Mouse (Mus musculus) myocyte (in vitro differentiated cells): ENCODE data around the gene Plcb4.

Source experiments
- CEBPB ChIP-seq: IDR thresholded peaks from 2 replicates; pipeline ENCODE4 v1.6.1; 2011; ENCODE audit warnings: mild to moderate bottlenecking, moderate library complexity; ENCODE audit not compliant: poor library complexity, insufficient read depth, severe bottlenecking
- E2F4 ChIP-seq: IDR thresholded peaks from one replicate; pipeline ENCODE4 v1.6.1; 2011; ENCODE audit warnings: mild to moderate bottlenecking, control low read depth, moderate library complexity; ENCODE audit not compliant: insufficient read depth
- MYOD1 ChIP-seq, 3 experiments: IDR thresholded peaks; one replicate each; pipeline ENCODE4 v1.6.1; 2011; ENCODE audit warnings: control low read depth in 2 of 3, low read depth in 2 of 3, mild to moderate bottlenecking in 2 of 3, moderate library complexity in 1 of 3; ENCODE audit not compliant: insufficient read length in 2 of 3, control insufficient read depth in 1 of 3
- MYOG ChIP-seq, 3 experiments: IDR thresholded peaks; one replicate each; pipeline ENCODE4 v1.6.1; 2011; ENCODE audit warnings: control low read depth in 2 of 3, low read depth in 2 of 3, mild to moderate bottlenecking in 2 of 3; ENCODE audit not compliant: insufficient read length in 2 of 3, control insufficient read depth in 1 of 3, insufficient read depth in 1 of 3
- POLR2A ChIP-seq: IDR thresholded peaks from one replicate; pipeline ENCODE4 v1.6.1; 2011; ENCODE audit warnings: low read depth, mild to moderate bottlenecking, control low read depth, moderate library complexity; ENCODE audit not compliant: insufficient read length
- POLR2AphosphoS2 ChIP-seq: IDR thresholded peaks from one replicate; pipeline ENCODE4 v1.6.1; 2011; ENCODE audit warnings: low read depth, control low read depth; ENCODE audit not compliant: insufficient read length
- SRF ChIP-seq: IDR thresholded peaks from one replicate; pipeline ENCODE4 v1.6.1; 2011; ENCODE audit warnings: low read depth; ENCODE audit not compliant: control insufficient read depth, insufficient read length
- TCF12 ChIP-seq: IDR thresholded peaks from one replicate; pipeline ENCODE4 v1.6.1; 2011; ENCODE audit warnings: mild to moderate bottlenecking, control low read depth; ENCODE audit not compliant: poor library complexity, insufficient read depth, severe bottlenecking
- USF1 ChIP-seq: IDR thresholded peaks from one replicate; pipeline ENCODE4 v1.6.1; 2011; ENCODE audit warnings: low read depth, mild to moderate bottlenecking, control low read depth, moderate library complexity

- TF ChIP-seq POLR2A (no peak), TCF12 (no peak), MYOD1 (IDR thresholded peaks at IDR 0.05; ENCODE audit: control insufficient read depth in 1 of 3, insufficient read length in 2 of 3, low read depth in 2 of 3) (no peak), E2F4 (no peak), USF1 (no peak), CEBPB (no peak), POLR2AphosphoS2 (no peak), SRF (no peak), MYOG (IDR thresholded peaks at IDR 0.05; ENCODE audit: control insufficient read depth in 1 of 3, insufficient read depth in 1 of 3, insufficient read length in 2 of 3, low read depth in 2 of 3) (no peak)
Observed at GRCm38 (mm10) chr2:135712921-135713320, 54.1 kb downstream of the Plcb4 start.
